Mouse (Mus musculus): ENCODE measurements at regions not wholly inside any gene's neighbourhood (a gene's known extent, or its start where the extent isn't known, plus 50 kb on each side); places are given as distances from the start of the nearest gene placed in this dataset.

- TF ChIP-seq POLR2A (IDR thresholded peaks at IDR 0.05; ENCODE audit: borderline replicate concordance, extremely low read depth, insufficient read depth, insufficient read length, poor library complexity, severe bottlenecking) (no peak), CTCF (IDR thresholded peaks at IDR 0.05; ENCODE audit: borderline replicate concordance, extremely low read depth, insufficient read depth, insufficient read length) (no peak)
These were observed 864.8 kb upstream of the Dppa4 start for GRCm38 (mm10) chr16:47418680-47419252.

All from brain, embryonic 14.5 days (tissue).